Mouse (Mus musculus): ENCODE results near the gene Glud1. TPM values are rescaled to one million over a fixed set of nuclear protein-coding genes. Genes with fewer than 3 reads are reported as not detected.
A peak's percentile ranks its signal among the peaks of the same experiment; 100 is the strongest.

Glud1 gene
- polyA plus RNA-seq (2014; fragmentation: Nextera tagmentation; extraction: Ambion mirVana) = 131 and 145 TPM in 2 replicates

DNA sequence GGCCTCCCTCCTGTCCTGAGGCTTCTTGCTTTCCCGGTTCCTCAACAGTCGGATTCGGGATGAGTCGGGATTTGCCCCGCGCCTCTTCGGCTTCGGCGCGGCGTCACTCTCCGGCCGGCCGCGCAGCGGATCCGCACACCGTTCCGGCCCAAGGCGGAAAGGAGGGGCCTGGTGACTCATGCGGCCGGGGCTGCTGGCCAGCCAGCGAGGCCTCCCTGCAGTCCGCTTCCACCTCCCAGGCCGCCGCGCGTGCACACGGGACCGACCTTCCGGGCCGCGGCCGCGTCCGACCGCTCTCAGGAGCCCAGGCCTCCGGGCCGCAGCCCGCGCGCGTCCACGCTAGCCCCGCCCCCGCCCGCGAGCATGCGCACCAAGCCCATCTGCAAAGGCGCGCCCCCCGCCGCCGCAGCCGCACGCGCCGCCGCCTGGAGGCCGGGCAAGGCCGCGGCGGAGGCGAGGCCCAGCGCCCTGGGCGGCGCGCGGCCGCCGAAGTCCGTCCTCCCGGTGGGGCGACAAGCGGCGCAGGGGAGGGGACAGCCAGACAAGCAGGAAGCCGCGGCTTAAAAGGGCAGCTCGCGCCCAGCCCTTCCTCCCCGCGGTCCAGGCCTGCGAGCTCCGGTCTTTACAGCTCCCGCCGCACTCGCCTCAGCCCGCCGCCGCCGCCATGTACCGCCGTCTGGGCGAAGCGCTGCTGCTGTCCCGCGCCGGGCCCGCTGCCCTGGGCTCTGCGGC lies at the start of gene Glud1, which contains the start of gene Shld2:
Gene Glud1 (plus strand): TSS at position 494 of the 732 bp plus-strand sequence.
Gene Shld2 (minus strand): TSS at position 260 of the 732 bp plus-strand sequence.
- DNase-seq (ENCODE audit: low spot score) (peak; percentile 94), ATAC-seq (ENCODE audit: low FRiP score) (peak; percentile 94)
- Histone ChIP-seq H3K4me1 (replicated peaks; ENCODE audit: control insufficient read depth, insufficient read depth, low read length) (peaks cover 31% of the 10 kb centered on the region), H3K4me3 (replicated peaks; ENCODE audit: low read length) (peak within 1 kb of the TSS; percentile 99), H3K9ac (peak within 1 kb of the TSS; percentile 96), H3K4me2 (replicated peaks) (peak within 1 kb of the TSS; percentile 91), H3K9me3 (ENCODE audit: control insufficient read depth, low read length) (no peaks in the 10 kb centered on the region), H3K36me3 (replicated peaks; ENCODE audit: control insufficient read depth, insufficient read depth) (no peaks in the 10 kb centered on the region), H3K27ac (peak within 1 kb of the TSS; percentile 95), H3K27me3 (ENCODE audit: control insufficient read depth, insufficient read depth, low read length) (no peaks in the 10 kb centered on the region)
- WGBS = under 1% methylated on average over 82 of the region's 100 CpGs

DNA sequence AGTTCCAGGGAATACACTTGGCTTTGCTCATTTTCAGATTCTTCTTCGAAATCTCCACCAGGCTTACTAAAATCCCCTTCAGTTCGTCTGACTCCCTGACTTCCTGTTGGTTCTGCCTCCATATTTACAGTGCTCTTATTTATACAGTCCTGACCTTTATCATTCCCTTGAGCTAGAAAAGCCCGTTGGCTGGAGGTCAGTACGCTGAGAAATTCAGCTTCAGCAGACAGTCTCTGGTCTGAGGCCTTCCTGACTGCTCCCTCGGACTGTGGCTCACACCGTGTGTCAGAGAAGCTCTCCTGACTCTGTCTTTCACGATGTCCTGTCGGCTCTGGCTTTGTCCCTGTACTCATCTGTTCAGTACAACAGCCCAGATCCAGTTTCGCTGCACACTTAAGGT lies 42.5 kb upstream of the Glud1 start:
- H3K27me3 ChIP-seq (ENCODE audit: control insufficient read depth, insufficient read depth, low read length) = no peaks in the 10 kb centered on the region
- no peak overlapping the region for H3K9ac ChIP-seq
- WGBS = 82% methylated on average over 9 of the region's 9 CpGs
- no peak overlapping the region for H3K4me2 ChIP-seq (replicated peaks)
- ATAC-seq (ENCODE audit: low FRiP score) (no peak), DNase-seq (ENCODE audit: low spot score) (no peak)
- H3K27ac ChIP-seq = no peak overlapping the region
- H3K4me3 ChIP-seq (replicated peaks; ENCODE audit: low read length) = no peak overlapping the region
- H3K36me3 ChIP-seq (replicated peaks; ENCODE audit: control insufficient read depth, insufficient read depth) = no peaks in the 10 kb centered on the region
- no peaks in the 10 kb centered on the region for H3K4me1 ChIP-seq (replicated peaks; ENCODE audit: control insufficient read depth, insufficient read depth, low read length)
- H3K9me3 ChIP-seq (ENCODE audit: control insufficient read depth, low read length) = no peaks in the 10 kb centered on the region

DNA sequence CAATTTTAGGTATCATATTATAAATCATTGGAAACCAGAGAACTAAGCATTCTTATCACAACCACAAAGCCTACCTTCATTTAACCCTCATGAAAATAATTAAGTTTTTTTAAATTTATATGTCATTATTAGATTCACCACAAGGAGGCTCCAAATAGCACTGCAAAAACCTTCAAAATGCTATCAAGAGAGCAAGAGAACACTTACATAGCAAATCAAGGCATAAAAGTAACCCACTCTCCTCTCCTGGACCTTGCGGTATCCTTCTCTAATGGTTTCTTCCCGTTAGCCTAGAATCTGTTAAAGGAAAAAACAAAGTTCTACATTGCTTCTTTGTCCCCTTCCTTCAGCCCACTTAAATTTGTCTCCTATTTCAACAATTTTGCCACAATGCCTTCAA lies 37.2 kb upstream of the Glud1 start:
- Histone ChIP-seq H3K36me3 (replicated peaks; ENCODE audit: control insufficient read depth, insufficient read depth) (no peaks in the 10 kb centered on the region), H3K9me3 (ENCODE audit: control insufficient read depth, low read length) (no peaks in the 10 kb centered on the region), H3K4me3 (replicated peaks; ENCODE audit: low read length) (no peak overlapping the region), H3K4me2 (replicated peaks) (no peak overlapping the region), H3K4me1 (replicated peaks; ENCODE audit: control insufficient read depth, insufficient read depth, low read length) (no peaks in the 10 kb centered on the region), H3K9ac (no peak overlapping the region), H3K27ac (no peak overlapping the region), H3K27me3 (ENCODE audit: control insufficient read depth, insufficient read depth, low read length) (no peaks in the 10 kb centered on the region)
- ATAC-seq (ENCODE audit: low FRiP score) (no peak), DNase-seq (ENCODE audit: low spot score) (peak; percentile 71)
- 59% methylated on average over 2 of the region's 2 CpGs for WGBS

DNA sequence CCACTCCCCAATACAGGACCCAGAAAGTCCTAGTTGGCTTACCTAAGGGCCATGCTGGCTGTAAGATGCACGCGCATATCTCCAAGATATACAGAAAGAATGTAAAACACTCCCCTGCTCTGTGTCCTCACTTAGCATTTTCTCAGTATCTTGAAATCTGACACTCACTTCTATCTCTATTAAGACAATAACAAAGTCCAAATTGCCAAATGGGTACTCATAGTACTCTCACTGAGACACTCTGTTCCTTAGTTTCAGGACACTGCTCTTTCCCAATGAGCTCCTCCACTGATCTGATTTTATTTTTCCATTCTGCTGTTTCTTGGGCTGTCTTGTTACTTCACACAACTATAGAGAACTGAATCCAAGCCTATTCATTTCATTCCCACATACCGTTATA lies 36.4 kb upstream of the Glud1 start:
- H3K9ac ChIP-seq = no peak overlapping the region
- H3K27me3 ChIP-seq (ENCODE audit: control insufficient read depth, insufficient read depth, low read length) = no peaks in the 10 kb centered on the region
- DNase-seq (ENCODE audit: low spot score) (no peak), ATAC-seq (ENCODE audit: low FRiP score) (no peak)
- WGBS = 94% methylated on average over 3 of the region's 3 CpGs
- H3K9me3 ChIP-seq (ENCODE audit: control insufficient read depth, low read length) = no peaks in the 10 kb centered on the region
- no peaks in the 10 kb centered on the region for H3K36me3 ChIP-seq (replicated peaks; ENCODE audit: control insufficient read depth, insufficient read depth)
- H3K4me3 ChIP-seq (replicated peaks; ENCODE audit: low read length) = no peak overlapping the region
- no peak overlapping the region for H3K27ac ChIP-seq
- H3K4me2 ChIP-seq (replicated peaks) = no peak overlapping the region
- no peaks in the 10 kb centered on the region for H3K4me1 ChIP-seq (replicated peaks; ENCODE audit: control insufficient read depth, insufficient read depth, low read length)

DNA sequence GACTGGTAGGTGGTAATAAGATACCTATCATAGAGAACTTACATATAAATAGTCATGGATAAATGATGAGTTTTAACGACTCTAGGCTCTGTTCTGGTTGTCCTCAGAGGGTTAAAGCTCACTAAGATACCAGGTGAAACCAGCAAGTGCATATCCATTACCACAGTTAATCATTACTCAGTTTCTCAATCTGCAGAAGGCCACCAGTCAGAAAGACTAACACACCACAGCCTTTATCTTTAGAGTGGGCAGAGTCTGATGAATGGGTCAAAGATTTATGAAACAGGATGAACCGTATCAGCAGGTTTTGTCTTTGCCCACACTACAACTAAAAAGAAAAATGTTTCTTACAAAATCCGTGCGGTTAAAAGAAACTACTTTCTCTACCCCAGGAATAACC lies 35.3 kb upstream of the Glud1 start:
- DNase-seq (ENCODE audit: low spot score) (no peak), ATAC-seq (ENCODE audit: low FRiP score) (no peak)
- H3K4me1 ChIP-seq (replicated peaks; ENCODE audit: control insufficient read depth, insufficient read depth, low read length) = no peaks in the 10 kb centered on the region
- 92% methylated on average over 4 of the region's 4 CpGs for WGBS
- no peak overlapping the region for H3K4me3 ChIP-seq (replicated peaks; ENCODE audit: low read length)
- H3K9me3 ChIP-seq (ENCODE audit: control insufficient read depth, low read length) = no peaks in the 10 kb centered on the region
- no peaks in the 10 kb centered on the region for H3K27me3 ChIP-seq (ENCODE audit: control insufficient read depth, insufficient read depth, low read length)
- H3K4me2 ChIP-seq (replicated peaks) = no peak overlapping the region
- no peak overlapping the region for H3K27ac ChIP-seq
- H3K36me3 ChIP-seq (replicated peaks; ENCODE audit: control insufficient read depth, insufficient read depth) = no peaks in the 10 kb centered on the region
- no peak overlapping the region for H3K9ac ChIP-seq

DNA sequence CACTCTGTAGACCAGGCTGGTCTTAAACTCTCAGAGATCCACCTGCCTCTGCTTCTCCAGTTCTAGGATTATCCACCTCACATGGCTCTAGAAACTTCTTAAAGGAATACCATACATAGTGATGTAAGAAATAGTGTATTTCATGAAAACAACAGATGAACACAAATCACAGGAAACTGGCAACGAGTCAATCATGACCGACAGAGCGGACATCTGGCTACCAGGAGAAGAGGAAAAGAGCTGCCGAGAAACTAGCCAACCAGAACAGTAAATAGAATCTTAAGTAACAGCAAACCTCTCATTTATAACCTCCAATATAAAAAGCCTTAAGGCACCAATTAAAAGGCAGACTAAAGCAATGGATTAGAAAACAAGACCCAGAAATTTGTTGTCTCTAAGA lies 30.8 kb upstream of the Glud1 start:
- Histone ChIP-seq H3K4me2 (replicated peaks) (no peak overlapping the region), H3K4me3 (replicated peaks; ENCODE audit: low read length) (no peak overlapping the region), H3K27me3 (ENCODE audit: control insufficient read depth, insufficient read depth, low read length) (no peaks in the 10 kb centered on the region), H3K27ac (no peak overlapping the region), H3K36me3 (replicated peaks; ENCODE audit: control insufficient read depth, insufficient read depth) (no peaks in the 10 kb centered on the region), H3K9me3 (ENCODE audit: control insufficient read depth, low read length) (no peaks in the 10 kb centered on the region), H3K9ac (no peak overlapping the region), H3K4me1 (replicated peaks; ENCODE audit: control insufficient read depth, insufficient read depth, low read length) (no peaks in the 10 kb centered on the region)
- ATAC-seq (ENCODE audit: low FRiP score) = no peak
- whole genome bisulfite sequencing = 83% methylated on average over 4 of the region's 4 CpGs
- no peak for DNase-seq (ENCODE audit: low spot score)

DNA sequence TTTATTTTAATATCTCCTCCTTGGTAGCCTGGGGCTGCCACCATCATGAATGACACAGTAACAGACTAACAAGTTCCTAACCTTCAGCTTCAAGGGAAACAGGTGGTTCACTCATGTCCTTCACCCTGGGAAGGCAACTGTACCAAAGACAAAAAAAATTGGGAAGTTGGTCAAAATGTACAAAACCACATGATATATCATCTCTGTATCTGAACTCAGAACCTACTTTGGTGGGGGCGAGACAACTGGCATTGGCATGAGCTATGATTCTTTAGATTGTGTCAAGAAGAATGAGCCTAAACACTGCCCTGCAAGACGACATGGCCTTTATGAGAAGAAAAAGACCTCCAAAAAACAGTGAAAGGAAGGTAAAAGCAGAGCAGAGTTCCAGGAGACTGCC lies 29.7 kb upstream of the Glud1 start:
- 80% methylated on average over 2 of the region's 2 CpGs for WGBS
- no peak overlapping the region for H3K4me2 ChIP-seq (replicated peaks)
- DNase-seq (ENCODE audit: low spot score) = no peak

DNA sequence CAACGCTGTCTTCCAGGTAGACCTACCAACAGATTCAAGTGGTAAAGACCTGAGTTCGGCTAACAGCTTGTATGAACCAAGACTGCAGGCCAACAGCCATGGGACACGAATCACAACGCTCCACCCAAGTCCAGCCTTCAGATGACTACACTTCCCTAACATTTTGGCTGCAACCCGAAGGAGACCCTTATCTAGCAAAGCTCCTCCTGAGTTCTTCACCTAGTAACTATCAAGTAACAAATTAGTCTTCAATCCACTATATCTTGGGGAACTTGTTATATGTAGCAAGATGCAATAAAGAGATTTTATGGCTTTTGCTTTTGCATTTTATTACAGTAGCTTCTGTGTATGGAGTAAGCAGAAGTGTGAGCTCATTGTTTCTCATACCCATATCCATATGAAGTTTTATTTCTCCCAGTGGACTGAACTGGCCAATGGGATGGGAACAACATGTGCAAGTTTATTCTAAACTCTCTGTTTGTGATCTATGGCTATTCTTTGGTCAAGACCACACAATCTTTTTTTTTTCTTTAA lies 28.7 kb upstream of the Glud1 start:
- H3K36me3 ChIP-seq (replicated peaks; ENCODE audit: control insufficient read depth, insufficient read depth) = no peaks in the 10 kb centered on the region
- H3K9me3 ChIP-seq (ENCODE audit: control insufficient read depth, low read length) = no peaks in the 10 kb centered on the region
- ATAC-seq (ENCODE audit: low FRiP score) (no peak), DNase-seq (ENCODE audit: low spot score) (no peak)
- H3K4me2 ChIP-seq (replicated peaks) = no peak overlapping the region
- no peaks in the 10 kb centered on the region for H3K4me1 ChIP-seq (replicated peaks; ENCODE audit: control insufficient read depth, insufficient read depth, low read length)
- no peak overlapping the region for H3K9ac ChIP-seq
- no peak overlapping the region for H3K4me3 ChIP-seq (replicated peaks; ENCODE audit: low read length)
- no peaks in the 10 kb centered on the region for H3K27me3 ChIP-seq (ENCODE audit: control insufficient read depth, insufficient read depth, low read length)
- no peak overlapping the region for H3K27ac ChIP-seq
- WGBS = 95% methylated on average over 5 of the region's 5 CpGs

More for the DNA sequence above, 29.7 kb upstream of the Glud1 start:
- ATAC-seq (ENCODE audit: low FRiP score) = no peak
- no peaks in the 10 kb centered on the region for H3K36me3 ChIP-seq (replicated peaks; ENCODE audit: control insufficient read depth, insufficient read depth)
- H3K4me1 ChIP-seq (replicated peaks; ENCODE audit: control insufficient read depth, insufficient read depth, low read length) = no peaks in the 10 kb centered on the region
- no peaks in the 10 kb centered on the region for H3K27me3 ChIP-seq (ENCODE audit: control insufficient read depth, insufficient read depth, low read length)
- H3K9ac ChIP-seq = no peak overlapping the region
- H3K4me3 ChIP-seq (replicated peaks; ENCODE audit: low read length) = no peak overlapping the region
- H3K27ac ChIP-seq = no peak overlapping the region
- H3K9me3 ChIP-seq (ENCODE audit: control insufficient read depth, low read length) = no peaks in the 10 kb centered on the region

DNA sequence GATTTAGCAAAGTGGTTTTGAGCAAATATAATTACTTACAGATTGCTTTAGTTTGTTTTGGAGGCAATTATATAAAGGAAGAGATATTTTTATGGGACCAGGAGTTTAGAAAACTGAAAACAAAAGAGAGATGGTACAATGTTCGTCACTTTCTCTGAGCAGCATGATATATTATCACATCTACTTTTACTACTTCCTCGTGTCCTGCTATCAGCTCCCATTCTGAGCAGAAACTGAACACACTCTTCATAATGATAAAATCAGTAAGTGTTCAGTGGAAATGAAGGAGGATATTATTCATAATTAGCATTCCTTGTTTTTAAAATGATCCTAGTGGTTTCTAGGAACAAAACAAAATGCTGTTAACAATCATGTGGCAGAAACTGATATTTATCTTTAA lies 22.1 kb upstream of the Glud1 start:
- Histone ChIP-seq H3K27ac (no peak overlapping the region), H3K9ac (no peak overlapping the region), H3K4me3 (replicated peaks; ENCODE audit: low read length) (no peak overlapping the region), H3K4me2 (replicated peaks) (no peak overlapping the region), H3K9me3 (ENCODE audit: control insufficient read depth, low read length) (no peaks in the 10 kb centered on the region), H3K4me1 (replicated peaks; ENCODE audit: control insufficient read depth, insufficient read depth, low read length) (no peaks in the 10 kb centered on the region), H3K27me3 (ENCODE audit: control insufficient read depth, insufficient read depth, low read length) (no peaks in the 10 kb centered on the region), H3K36me3 (replicated peaks; ENCODE audit: control insufficient read depth, insufficient read depth) (no peaks in the 10 kb centered on the region)
- 79% methylated on average over 2 of the region's 2 CpGs for WGBS
- ATAC-seq (ENCODE audit: low FRiP score) = no peak
- DNase-seq (ENCODE audit: low spot score) = no peak
